Mouse (Mus musculus): ENCODE measurements around the gene Hs6st1.

- no peak for TF ChIP-seq CTCF (IDR thresholded peaks at IDR 0.05; ENCODE audit: insufficient read depth, low read length)
- no peak for TF ChIP-seq POLR2A (IDR thresholded peaks at IDR 0.05; ENCODE audit: borderline replicate concordance, extremely low read depth, low read depth, low read length)
These were observed 589 bp upstream of the Hs6st1 start for GRCm38 (mm10) chr1:36067611-36068010.
